Mouse (Mus musculus) embryo, embryonic 9.5 days (tissue): ENCODE data around the gene Sim1.
A peak's percentile ranks its signal among the peaks of the same experiment; 100 is the strongest.

Experiments used
- DNase-seq: peaks from one replicate; pipeline ENCODE4 v3.0.0-alpha.2; 2017; ENCODE audit errors: extremely low spot score

The Sim1 gene

DNA sequence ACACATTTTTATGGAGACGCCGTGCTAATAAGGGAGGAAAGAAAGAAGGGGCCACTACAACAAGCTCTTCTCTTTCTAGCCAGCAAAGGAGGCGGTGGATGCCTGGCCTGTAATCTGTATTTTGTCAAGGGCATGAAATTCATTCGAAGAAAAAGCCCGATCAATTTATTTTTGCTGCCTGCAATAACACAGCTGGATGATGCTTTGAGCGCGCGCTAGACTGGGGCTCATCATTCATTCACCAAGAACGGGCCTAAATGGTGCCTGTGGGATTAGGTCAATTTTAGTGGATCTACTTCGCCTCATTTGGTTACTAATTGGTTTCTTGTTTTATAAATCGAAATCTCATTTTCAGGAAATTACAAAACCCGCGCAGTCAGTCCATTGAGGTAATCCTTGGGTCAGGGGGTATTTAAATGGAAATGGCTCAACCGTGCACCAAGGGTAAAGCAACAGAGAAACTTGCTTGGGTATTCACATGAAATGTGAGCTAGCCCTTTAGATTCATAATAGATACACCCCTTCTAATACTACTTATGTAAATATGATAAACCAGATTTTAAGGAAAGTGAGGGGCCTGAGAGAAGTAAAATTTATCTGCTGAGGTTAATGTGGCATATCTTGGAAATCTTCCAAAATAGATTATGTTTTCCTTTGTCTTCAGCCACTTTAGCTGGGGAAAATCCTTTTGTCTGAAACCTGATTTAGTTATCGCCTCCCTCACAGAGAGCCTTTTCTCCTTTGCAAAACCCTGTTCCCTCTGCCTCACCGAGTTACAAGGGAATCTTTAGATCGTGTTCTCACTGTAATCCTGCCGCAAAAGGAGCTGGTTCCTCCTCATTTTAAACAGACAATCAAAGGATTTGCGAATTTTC, 7.3 kb downstream of the Sim1 start:
- DNase-seq, result no peak

DNA sequence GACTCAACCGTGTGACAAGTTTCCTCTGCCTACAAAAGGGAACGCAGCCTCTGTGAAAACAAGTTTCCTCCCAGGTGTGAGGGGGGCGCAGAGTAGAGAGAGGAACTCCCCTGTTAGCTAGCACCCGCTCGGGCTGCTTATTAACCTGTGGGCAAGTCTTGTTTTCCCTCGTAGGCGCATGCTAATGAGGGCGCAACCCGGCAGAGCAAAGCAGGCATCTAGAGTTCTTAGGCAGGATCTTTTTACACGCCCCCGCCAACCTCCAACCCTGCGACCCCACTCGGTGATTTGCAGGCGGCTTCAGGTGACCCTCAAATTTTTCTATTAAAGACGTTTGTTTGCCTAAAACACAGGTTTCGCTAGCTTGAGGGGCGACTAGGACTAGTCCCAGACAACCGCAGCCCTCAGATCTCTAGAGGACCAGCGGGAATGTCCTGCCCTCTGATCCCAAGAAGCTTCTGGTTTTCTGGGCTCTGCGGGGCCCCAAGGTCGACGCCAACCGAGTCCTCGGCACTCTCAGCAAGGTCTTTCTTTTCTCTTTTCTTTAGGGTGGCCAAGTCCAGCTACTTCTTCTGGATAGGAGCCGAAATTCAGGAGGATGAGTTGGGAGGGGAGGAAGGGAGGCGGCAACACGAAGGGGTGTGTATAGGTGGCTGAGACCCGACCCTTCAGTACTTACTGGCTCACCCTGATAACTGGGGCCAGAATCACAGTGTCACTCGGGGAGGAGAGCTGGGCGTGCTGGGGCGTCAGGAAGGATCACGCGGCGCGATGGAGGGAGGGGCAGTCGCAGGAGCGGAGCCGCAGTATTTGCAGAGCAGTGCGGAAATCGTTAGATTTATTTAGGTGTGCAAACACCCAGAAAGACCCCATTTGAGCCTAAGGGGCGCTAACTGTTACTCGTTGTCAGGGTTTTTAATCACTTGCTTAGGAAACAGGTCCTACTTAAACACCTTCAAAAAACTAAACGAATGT, 8.5 kb downstream of the Sim1 start:
- peak; percentile 72 for DNase-seq

DNA sequence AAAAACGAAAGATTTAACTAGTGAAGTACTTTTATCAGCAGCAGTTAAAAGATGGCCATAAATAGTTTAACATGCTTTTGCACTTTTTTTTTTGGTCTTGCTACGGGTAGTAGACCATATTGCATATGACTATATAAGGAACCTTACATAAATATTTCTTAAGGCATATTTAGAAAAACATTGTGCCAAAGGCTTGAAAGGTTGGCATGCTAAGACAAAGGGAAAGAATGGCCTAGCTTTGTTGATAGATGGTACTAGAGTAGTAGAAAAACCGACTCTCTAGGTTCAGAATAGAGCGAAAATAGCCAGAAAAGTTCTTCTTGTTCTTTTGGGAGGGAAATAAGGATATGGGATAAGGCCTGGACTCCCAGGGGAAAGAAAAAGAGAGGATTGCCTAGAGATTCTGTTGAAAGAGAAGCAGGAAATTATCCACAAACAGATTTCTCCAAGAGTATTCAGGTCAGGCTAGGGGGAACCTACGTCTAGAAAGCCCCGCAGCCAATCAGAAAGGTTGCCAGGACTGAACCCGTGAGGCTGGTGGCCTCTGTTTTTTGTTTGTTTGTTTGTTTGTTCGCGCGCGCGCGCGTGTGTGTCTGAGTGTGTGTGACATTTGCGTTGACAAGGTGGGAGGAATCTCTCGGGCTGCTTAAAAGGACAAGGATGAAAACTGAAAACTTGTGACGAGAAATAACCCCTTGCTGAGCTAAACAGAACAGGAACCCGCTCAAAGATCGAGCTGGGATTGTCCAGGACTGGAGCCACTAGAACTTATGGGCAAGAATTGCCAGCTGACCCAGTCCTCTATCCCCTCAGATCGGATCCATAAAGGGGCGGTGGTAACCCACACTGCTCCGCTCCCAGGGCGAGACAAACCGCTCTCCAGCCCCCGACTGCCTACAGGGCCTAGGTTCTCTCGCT, 9.6 kb downstream of the Sim1 start:
- peak; percentile 54 for DNase-seq

DNA sequence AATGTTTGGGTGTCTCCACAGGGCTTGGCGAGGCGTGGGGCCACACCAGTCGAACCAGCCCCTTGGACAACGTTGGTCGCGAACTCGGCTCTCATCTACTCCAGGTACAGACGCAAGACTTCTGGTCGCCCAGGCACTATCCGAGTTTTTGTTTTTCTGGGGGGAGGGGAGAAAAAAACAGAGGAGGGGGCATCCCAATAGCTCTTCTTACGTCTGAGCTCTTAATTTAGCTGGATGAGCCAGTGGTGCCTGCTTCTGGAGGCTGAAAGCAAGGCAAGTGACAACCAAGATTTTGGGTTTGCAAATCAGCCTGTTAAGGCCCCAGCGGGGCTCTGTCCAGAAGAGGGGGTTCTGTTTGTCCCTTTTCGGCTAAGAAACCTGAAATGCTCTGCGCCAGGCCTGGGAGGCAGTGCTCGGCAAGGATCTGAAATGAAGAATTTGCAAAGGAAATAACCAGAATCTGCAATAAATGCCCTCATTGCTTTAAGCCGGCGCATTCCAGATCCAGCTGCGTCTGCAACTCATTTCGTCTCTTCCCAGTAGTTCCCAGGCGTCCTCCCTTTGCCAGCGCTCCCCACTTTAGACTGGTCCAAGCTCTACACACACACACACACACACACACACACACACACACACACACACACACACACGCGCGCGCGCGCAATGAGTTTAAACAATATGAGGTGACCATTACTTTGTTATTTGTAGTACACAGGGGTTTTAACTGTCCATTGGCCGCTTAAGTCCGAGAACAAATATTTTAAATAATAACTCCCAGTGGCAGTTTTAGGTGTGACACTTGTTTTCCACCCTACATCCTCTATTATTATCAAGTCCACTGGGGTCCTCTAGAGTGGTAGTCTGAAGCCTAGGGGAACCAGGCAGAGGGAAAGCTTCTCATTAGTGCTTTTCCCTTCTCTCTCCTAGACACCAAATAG, 10.5 kb downstream of the Sim1 start:
- DNase-seq, result peak; percentile 52

DNA sequence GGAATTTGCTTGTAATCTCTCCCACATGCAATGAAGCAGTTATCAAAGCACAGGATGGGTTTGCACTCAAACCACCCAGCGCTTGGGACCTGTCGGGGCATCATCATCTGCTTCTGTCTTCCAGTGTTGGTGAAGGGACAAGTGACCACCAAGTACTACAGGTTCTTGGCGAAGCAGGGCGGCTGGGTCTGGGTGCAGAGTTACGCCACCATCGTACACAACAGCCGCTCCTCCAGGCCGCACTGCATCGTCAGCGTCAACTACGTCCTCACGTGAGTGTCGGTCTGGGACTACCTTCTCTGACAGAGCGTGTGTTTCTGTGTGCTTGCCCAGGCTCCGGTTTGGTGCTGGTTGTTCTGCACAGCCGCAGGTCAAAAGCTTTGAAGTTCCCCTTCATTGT, 15.8 kb downstream of the Sim1 start:
- peak; percentile 35 for DNase-seq

DNA sequence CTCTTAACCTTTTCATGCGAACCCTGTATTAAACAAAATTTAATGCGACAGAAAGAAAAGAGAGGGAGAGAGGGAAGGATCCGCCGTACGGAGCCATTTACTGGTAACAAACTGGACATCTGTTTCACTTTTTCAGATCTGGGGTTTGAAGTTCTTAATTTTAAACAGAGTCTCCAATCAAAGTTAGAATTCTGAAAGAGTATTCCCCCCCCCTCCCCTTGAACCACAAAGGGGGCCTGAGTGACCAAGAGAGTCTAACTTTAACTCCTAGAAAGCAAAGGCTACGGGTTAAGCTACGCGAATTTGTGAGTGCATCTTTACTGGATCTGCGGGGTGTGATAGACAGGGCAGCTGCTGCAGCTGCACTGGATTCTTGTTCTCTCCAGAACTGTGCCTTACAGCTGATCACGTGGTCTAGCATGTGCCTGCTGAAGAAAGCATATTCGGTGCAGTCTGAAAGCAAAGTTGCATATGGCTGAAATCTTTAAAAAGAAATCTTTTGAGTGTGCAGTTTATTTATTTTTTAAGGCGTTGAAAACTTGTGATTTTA, 16.4 kb downstream of the Sim1 start:
- peak; percentile 43 for DNase-seq

DNA sequence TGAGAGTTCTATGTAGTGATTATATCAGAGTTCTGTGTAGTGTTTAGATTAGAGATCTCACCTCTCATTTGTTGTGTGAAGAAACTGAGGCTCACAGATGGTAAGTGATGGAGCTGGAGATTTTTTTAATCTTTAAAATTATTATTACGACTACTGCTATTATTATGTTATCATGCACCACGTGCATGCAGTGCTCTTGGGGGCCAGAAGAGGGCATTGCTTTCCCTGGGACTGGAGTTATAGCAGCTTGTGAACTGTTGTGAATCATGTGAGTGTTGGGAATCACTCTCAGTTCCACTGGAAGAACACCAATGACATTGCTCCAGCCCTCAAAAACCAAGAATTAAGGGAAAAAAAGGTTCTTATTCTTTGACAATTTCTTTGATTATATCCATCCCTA, 21.1 kb downstream of the Sim1 start:
- no peak for DNase-seq

DNA sequence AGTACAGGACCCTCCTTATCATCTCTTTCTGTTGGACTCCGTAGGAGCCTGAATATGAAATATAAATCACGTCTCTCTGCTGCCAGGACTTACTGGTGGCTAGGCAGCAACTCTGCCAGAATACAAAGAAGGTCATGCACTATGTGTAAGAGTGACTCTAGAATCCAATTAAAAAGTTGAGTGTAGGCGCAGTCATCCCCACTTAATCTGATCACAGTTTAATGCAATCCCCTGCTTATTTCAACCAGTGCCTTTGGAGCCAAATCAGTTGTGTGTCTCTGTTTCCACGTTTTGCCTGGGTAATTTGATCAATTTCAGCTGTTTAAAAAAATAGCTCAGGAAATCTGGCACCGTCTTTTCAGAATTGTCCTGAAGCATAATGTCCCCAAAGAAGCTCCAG, 34.7 kb downstream of the Sim1 start:
- DNase-seq, result no peak

DNA sequence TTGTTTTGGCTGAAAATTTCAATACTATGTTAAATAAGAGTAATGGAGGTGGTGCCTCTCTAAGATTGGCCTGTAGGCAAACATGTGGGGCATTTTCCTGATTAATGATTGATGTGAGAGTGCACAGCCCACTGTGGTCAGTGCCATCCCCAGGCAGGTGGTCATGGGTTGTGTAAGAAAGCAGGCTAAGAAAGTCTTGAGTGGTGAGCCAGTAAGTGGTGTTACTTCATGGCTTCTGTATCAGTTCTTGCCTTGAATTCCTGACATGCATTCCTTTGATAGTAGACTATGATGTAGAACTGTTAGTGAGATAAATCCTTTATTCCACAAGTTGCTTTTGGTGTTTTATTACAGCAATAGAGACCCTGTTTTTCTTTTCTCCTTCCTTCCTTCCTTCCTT, 41.1 kb downstream of the Sim1 start:
- DNase-seq, result no peak

DNA sequence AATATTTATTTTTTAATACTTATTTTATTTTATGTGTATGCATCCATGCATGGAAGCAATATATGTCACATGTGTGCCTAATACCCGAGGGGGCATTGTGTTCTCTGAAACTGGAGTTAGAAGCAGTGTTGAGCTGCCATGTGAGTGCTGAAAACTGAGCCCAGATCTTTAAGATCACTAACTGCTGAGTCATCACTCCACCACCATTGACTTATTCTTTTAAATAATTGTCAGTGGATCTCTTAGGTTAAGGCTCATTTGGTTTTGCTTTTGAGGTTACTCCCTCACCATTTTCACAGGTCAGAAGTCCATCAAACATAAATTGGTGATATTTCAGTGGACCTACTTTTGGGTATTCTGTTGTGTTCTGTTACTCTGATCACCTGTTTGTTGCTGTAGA, 79.1 kb downstream of the Sim1 start:
- no peak for DNase-seq

DNA sequence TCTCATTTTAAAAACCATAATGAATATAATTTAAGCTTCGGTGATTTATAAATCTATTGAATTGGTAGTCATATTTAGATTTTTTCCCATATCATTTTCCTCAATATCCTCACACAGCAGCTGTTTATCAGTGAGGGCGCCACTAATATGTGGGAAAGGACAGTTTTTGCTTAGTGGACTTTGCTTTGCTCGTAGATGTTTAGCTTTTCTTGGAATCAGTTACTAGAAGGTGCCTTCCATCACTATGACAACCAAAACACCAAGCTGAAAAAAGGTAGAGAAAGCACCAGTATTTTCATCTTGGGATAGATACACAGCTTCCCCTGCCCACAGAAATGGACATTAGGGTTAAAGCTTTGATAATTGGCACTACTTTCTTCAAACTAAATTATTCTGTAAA, 87.3 kb downstream of the Sim1 start:
- no peak for DNase-seq

DNA sequence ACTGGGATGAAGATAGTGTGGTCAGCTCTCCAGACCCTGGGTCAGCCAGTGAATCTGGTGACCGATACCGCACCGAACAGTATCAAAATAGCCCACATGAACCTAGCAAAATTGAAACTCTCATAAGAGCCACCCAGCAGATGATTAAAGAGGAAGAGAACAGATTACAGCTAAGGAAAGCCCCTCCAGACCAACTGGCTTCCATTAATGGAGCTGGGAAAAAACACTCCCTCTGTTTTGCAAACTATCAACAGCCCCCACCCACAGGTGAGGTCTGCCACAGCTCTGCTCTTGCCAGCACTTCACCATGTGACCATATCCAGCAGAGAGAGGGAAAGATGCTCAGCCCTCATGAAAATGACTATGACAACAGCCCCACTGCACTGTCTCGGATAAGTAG, 89.1 kb downstream of the Sim1 start:
- no peak for DNase-seq

DNA sequence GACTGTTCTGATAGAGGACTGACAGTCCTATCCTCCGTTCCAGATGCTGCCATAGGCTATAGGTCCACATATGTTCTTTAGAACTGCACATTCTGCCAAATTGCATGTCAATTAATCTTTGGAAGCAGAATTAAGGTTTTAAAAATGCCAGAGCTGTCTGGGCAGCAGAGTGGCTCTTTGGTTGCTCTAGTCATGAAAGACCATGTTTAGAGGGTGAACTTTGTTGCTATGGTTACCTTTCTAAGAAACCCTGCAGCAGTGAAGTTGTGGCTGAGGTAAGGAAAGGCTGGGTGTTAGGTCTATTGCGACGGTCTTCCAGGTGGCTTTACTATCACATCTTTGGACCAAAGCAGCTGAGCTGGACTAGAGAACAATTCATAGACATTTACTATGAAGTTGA, 113.2 kb downstream of the Sim1 start:
- DNase-seq, result no peak

DNA sequence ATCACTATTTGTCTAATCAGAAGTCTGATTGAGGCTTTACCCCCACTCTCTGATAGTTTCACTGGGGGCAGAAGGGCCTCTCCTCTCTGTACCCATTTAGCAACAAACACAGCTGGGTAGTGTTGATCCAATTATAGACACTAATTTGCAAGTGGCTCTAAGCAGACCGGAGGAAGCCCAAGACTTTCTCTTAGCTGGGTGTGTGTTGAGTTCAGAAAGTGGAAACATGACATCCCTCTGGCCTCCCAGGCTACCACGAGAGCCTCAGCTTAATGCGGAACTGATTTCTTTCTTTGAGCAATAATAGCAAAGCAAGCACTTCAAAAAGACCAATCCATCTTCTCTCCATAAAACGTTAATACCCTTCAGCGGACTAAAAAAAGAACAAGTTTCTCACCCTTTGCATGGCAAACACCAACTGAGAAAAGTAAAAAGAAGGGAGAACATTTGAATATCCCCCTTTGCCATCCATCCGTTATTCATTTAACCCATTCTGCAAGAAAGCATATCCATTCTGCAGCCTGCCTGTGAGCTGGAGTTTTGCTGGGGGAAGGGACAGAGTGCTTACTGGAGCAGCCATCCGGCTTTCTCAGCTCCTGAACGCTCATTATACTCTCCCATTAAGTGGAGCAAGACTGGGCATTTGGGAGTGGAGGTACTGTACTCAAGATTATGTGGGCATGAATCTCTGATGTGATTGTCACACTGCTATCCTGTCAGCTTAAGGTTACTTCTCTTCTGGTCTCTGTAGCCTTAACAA, 117.0 kb downstream of the Sim1 start:
- peak; percentile 55 for DNase-seq

DNA sequence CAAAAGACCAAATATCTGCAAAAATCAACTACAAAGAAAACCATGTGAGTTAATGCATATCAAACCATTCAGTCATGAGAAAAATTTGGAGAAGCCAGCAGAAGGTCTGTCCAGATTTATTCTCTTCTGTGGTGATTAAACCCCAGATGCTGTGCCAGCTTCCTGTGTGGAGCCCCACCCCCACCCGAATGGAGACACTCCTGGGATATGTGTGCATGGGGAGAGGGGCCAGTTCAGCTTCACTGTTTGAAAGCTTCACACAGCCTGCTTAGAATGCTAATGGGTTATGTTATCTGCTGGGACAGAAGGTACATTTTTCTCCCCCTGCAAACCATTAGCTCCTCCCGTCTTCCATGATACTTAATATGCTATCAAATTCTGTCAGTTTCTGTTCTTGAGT, 120.3 kb downstream of the Sim1 start:
- DNase-seq, result no peak

DNA sequence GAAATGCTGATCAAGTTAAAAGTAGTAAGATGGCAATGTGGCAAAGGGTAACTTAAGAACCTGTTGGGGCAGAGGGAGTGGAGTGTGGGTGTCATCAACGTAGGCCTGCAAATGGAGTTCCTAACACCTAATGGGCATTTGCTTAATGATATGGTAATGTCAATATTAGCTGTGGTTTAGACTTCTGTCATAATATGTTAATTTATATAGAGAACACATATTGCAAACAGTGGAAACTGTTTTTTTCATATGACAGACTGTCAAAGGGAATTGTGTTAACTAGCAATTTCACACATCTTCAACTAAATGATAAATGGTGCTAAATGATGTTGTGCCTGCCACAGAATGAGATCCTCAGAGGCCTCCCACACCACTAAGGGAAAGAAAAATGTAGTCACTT, 120.8 kb downstream of the Sim1 start:
- no peak for DNase-seq

DNA sequence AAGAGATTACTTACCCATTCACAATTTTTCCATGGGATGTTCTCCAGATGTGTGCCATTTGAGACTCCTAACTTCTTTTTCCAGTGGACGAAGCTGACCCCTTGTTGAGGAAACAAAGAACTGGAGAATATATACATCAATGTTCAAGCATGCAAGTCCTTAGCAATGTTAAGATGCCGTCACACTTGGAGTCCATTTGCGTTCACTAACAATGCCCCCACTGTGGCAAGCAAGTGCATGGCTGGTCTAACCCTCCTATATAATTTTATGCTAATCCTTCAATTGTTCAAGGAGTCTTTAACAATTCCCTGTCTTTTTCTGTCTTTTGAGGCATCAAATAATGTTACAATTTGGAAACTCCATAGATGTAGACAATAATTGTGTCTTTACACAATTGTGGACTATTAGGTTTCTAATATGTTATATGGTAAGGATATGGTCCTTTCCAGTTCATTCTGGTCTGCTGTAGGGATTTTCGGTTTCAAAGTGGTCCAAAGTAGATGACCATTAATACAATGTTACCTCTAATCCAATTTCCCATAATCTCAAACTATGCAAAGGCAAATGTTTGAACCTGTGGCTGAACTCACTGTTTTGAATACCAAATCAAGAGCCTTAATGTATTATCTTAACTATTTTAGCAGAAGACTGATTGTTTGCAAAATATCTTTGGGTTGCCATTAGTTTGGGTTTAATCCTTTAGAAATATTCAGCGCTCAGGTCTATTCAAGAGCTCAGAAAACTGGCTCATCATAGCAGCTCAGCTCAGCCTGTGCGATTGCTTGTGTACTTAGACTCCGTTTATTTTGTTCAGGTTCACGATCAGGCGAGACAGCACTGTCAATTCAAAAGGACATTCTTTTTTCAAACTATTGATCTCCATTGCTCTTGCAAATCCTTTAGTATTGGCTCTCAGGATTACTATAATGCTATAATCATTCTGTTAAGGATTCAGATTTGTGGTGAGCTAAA, 129.0 kb downstream of the Sim1 start:
- no peak for DNase-seq
